Mouse (Mus musculus) mesoderm, embryonic 11.5 days (tissue): ENCODE results near the gene Shd.
A peak's percentile ranks its signal among the peaks of the same experiment; 100 is the strongest.

Experiments used
- DNase-seq: peaks from one replicate; pipeline ENCODE4 v3.0.0-alpha.2; 2012; ENCODE audit warnings: low read depth, low spot score

Gene Shd

GRCm38 (mm10) chr17:55958918-55959728 lies 11.1 kb upstream of the Shd start, which contains the start of gene Yju2:
Gene Yju2, plus strand, starts transcription at chr17:55959099.
- peak; percentile 95 for DNase-seq

- no peak for DNase-seq
These were observed 10.1 kb upstream of the Shd start for GRCm38 (mm10) chr17:55959946-55960740.

GRCm38 (mm10) chr17:55960791-55961190 lies 9.5 kb upstream of the Shd start:
- DNase-seq: no peak

GRCm38 (mm10) chr17:55961631-55962030 lies 8.6 kb upstream of the Shd start:
- DNase-seq: no peak

- no peak for DNase-seq
These were observed 7.1 kb upstream of the Shd start for GRCm38 (mm10) chr17:55963171-55963570.

GRCm38 (mm10) chr17:55964496-55964895 lies 5.8 kb upstream of the Shd start:
- DNase-seq: no peak

- DNase-seq: no peak
These were observed 5.3 kb upstream of the Shd start for GRCm38 (mm10) chr17:55964996-55965395.

GRCm38 (mm10) chr17:55967186-55967585 lies 3.1 kb upstream of the Shd start:
- DNase-seq: no peak

- no peak for DNase-seq
These were observed 2.1 kb upstream of the Shd start for GRCm38 (mm10) chr17:55968210-55968609.

- peak; percentile 77 for DNase-seq
These were observed 707 bp upstream of the Shd start for GRCm38 (mm10) chr17:55969560-55969959.

- no peak for DNase-seq
These were observed 1.2 kb downstream of the Shd start for GRCm38 (mm10) chr17:55971453-55971852.

- peak; percentile 82 for DNase-seq
These were observed 6.1 kb downstream of the Shd start for GRCm38 (mm10) chr17:55976255-55976862.

- DNase-seq: no peak
These were observed 7.0 kb downstream of the Shd start for GRCm38 (mm10) chr17:55977301-55977700.

GRCm38 (mm10) chr17:55986030-55986961 lies 16.0 kb downstream of the Shd start, which contains the start of gene Fsd1:
Gene Fsd1, plus strand, starts transcription at chr17:55986509.
- DNase-seq: peak; percentile 87

GRCm38 (mm10) chr17:55990278-55990898 lies 20.1 kb downstream of the Shd start:
- no peak for DNase-seq

- no peak for DNase-seq
These were observed 25.7 kb downstream of the Shd start for GRCm38 (mm10) chr17:55996007-55996406.

GRCm38 (mm10) chr17:55999794-56000499 lies 29.7 kb downstream of the Shd start:
- DNase-seq: no peak

GRCm38 (mm10) chr17:56003000-56003399 lies 32.7 kb downstream of the Shd start:
- DNase-seq: no peak

- DNase-seq: peak; percentile 100
These were observed 35.3 kb downstream of the Shd start, which contains the start of the genes Stap2 and Mpnd for GRCm38 (mm10) chr17:56005415-56006061. Gene Stap2, minus strand, starts transcription at chr17:56005584. Gene Mpnd, plus strand, starts transcription at chr17:56005711.
